Mouse (Mus musculus): ENCODE results near the gene Clk3.

DNA sequence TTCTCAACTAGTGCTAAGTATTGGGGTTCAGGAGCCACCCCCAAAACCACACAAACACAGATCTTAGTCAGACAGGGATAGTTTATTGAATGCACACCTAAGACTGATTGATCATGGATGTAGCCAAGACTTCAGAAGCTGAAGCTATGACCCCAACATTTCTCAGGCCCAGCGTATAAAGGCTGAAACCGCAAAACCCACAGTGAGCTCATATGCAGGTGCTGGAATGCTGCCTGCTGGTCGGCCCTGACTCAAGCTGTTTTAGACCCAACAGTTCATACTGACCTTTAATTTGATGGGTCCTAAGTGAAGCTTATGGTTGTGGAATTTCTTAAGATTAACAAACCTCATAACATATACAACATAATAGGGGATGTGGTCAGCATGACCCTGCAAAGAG, 17.0 kb upstream of the Clk3 start:
- TF ChIP-seq CTCF (IDR thresholded peaks at IDR 0.05; ENCODE audit: low read depth, low read length) (no peak), POLR2A (IDR thresholded peaks at IDR 0.05; ENCODE audit: borderline replicate concordance, low read depth, low read length) (no peak)

All from bone marrow macrophage, adult 2 months (primary cell).